Mouse (Mus musculus): ENCODE results near the gene Lrrc47. TPM values are rescaled to one million over a fixed set of nuclear protein-coding genes. Genes with fewer than 3 reads are reported as not detected.

The Lrrc47 gene
- polyA plus RNA-seq, 1 experiment from 2014 or later: 8.6 TPM

DNA sequence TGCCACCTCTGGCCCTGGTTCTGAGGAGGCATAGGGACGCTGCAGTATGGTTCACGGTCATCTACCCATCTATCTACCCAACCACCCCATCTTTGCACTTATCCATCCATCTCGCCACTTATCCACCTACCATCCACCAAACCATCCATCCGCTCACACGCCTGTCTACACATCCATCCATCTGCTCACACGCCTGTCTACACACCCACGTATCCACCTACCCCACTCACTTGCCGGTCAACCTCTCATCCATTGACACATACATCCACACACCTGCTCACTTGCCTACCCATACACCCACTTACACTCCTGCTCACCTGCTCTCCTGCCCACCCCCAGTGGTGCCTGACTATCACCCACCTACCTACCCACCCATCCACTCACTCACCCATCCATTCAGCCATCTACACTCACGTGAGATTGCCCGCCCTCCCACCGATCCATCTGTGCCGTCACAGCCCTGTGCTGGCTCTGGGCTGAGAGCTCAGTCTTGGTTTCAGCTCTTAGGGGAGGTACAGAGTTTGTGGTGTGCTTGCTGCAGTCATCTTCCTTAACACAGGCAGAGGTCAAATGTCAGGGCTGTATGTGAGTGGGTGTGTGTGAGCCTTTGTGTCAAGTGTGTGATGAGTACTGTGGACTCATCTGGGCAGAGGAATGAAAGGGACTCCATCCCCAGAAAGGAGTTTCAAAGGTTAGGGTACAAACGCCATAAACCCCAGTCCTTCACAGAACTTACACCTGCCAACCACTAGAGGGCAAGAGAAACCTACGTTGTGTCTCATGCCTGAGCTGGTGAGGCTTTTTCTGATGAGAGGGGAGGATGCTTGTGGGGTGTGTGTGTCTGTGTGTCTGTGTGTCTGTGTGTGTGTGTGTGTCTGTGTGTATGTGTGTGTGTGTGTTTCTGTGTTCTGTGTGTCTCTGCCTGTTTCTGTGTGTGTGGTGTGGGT, 53.6 kb downstream of the Lrrc47 start:
- no peaks in the 10 kb centered on the region for H3K4me1 ChIP-seq (ENCODE audit: control insufficient read depth in 2 of 2, insufficient read depth in 2 of 2, low read length in 2 of 2)
- no peak overlapping the region for H3K4me2 ChIP-seq (ENCODE audit: low read length)
- ATAC-seq (ENCODE audit: insufficient number of reproducible peaks, insufficient read depth, low FRiP score, low read depth): 0 out of 2 replicates have a peak, but pooled peaks have one; percentile 37
- H3K27ac ChIP-seq (replicated peaks in 1 of 2; ENCODE audit: control insufficient read depth in 1 of 2, insufficient read depth in 1 of 2, low read depth in 2 of 2, low read length in 2 of 2): no peak overlapping the region
- peaks cover 12% of the 10 kb centered on the region; the same call in 1 of the 2 replicates for H3K27me3 ChIP-seq (ENCODE audit: control insufficient read depth, insufficient read depth, low read length)
- H3K36me3 ChIP-seq (ENCODE audit: control insufficient read depth, insufficient read depth, low read length): no peaks in the 10 kb centered on the region
- H3K9me3 ChIP-seq (ENCODE audit: control insufficient read depth, low read length): no peaks in the 10 kb centered on the region
- no peak overlapping the region for H3K9ac ChIP-seq (ENCODE audit: low read length)
- WGBS: 55% methylated on average over 14 of the region's 14 CpGs
- no peak overlapping the region for H3K4me3 ChIP-seq (ENCODE audit: control insufficient read depth in 1 of 2, insufficient read depth in 1 of 2, low read depth in 1 of 2, low read length in 2 of 2)

DNA sequence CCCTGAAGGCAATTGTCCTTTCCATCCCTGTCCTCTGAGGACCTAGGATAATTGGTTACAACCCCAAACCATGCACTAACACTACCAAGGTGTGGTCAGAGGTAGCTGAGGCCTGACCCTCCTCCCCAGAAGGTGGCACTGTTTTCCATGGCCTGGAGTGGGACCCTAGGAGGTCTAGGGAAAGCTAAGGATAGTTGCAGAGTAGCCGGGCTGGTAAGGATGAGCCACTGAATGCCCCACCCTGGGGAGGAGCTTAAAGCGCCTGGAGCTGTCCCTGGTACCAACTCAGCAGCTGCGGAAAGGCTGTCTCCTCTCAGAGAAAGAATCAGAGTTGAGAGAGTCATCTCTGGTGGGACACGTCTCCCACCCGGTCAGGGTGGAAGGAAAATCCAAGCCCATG, 59.4 kb downstream of the Lrrc47 start:
- ATAC-seq (ENCODE audit: insufficient number of reproducible peaks, insufficient read depth, low FRiP score, low read depth): no peak
- Histone ChIP-seq H3K4me3 (ENCODE audit: control insufficient read depth in 1 of 2, insufficient read depth in 1 of 2, low read depth in 1 of 2, low read length in 2 of 2) (no peak overlapping the region), H3K36me3 (ENCODE audit: control insufficient read depth, insufficient read depth, low read length) (no peaks in the 10 kb centered on the region), H3K9ac (ENCODE audit: low read length) (no peak overlapping the region), H3K9me3 (ENCODE audit: control insufficient read depth, low read length) (no peaks in the 10 kb centered on the region), H3K27me3 (ENCODE audit: control insufficient read depth, insufficient read depth, low read length) (peaks cover 45% of the 10 kb centered on the region), H3K27ac (replicated peaks in 1 of 2; ENCODE audit: control insufficient read depth in 1 of 2, insufficient read depth in 1 of 2, low read depth in 2 of 2, low read length in 2 of 2) (no peak overlapping the region), H3K4me2 (ENCODE audit: low read length) (no peak overlapping the region), H3K4me1 (ENCODE audit: control insufficient read depth in 2 of 2, insufficient read depth in 2 of 2, low read length in 2 of 2) (no peaks in the 10 kb centered on the region)
- WGBS: 3% methylated on average over 5 of the region's 5 CpGs

Other genes with a start within 250 kb of the Lrrc47 start
- gene A430005L14Rik, start 54.5 kb upstream of the Lrrc47 start, polyA plus RNA-seq (2014; fragmentation: Nextera tagmentation; extraction: Ambion mirVana): 43.7 and 50.6 TPM in 2 replicates
- gene Dffb, start 36.6 kb upstream of the Lrrc47 start, polyA plus RNA-seq (2014; fragmentation: Nextera tagmentation; extraction: Ambion mirVana): 6.3 and 6.8 TPM in 2 replicates
- gene Cep104, start 36.5 kb upstream of the Lrrc47 start, polyA plus RNA-seq (2014; fragmentation: Nextera tagmentation; extraction: Ambion mirVana): 13.7 and 14.3 TPM in 2 replicates
- 59.5 and 73.1 TPM in 2 replicates for gene Smim1, start 14.5 kb downstream of the Lrrc47 start, polyA plus RNA-seq (2014; fragmentation: Nextera tagmentation; extraction: Ambion mirVana)
- not detected in 2 replicates for gene Ccdc27, start 30.9 kb downstream of the Lrrc47 start, polyA plus RNA-seq (2014; fragmentation: Nextera tagmentation; extraction: Ambion mirVana)
- 0.08 and 0.09 TPM in 2 replicates for gene Trp73, start 128.5 kb downstream of the Lrrc47 start, polyA plus RNA-seq (2014; fragmentation: Nextera tagmentation; extraction: Ambion mirVana)
- gene Wrap73, start 130.6 kb downstream of the Lrrc47 start, polyA plus RNA-seq (2014; fragmentation: Nextera tagmentation; extraction: Ambion mirVana): 20.7 and 23.1 TPM in 2 replicates
- gene Tprgl, start 148.9 kb downstream of the Lrrc47 start, polyA plus RNA-seq (2014; fragmentation: Nextera tagmentation; extraction: Ambion mirVana): 145 and 148 TPM in 2 replicates
- gene Megf6, start 159.0 kb downstream of the Lrrc47 start, polyA plus RNA-seq (2014; fragmentation: Nextera tagmentation; extraction: Ambion mirVana): 33.3 and 39.8 TPM in 2 replicates

Data from heart, embryonic 14.5 days (tissue).